Mouse (Mus musculus): Measurements from ENCODE around the gene Washc2. TPM values are rescaled to one million over a fixed set of nuclear protein-coding genes. Genes with fewer than 3 reads are reported as not detected.

Gene Washc2
- polyA plus RNA-seq, 2 experiments, result 38.0 to 84.1 TPM

- ATAC-seq (ENCODE audit: low FRiP score, low read depth), result no peak
- no peak overlapping the region for H3K4me2 ChIP-seq (replicated peaks; ENCODE audit: low read depth, low read length, severe bottlenecking)
- no peak overlapping the region for H3K9ac ChIP-seq (ENCODE audit: low read depth, low read length, severe bottlenecking)
- H3K27me3 ChIP-seq (ENCODE audit: control insufficient read depth, insufficient read depth, low read length), result no peaks in the 10 kb centered on the region
- no peak overlapping the region for H3K27ac ChIP-seq (replicated peaks; ENCODE audit: low read depth, low read length)
- H3K4me1 ChIP-seq (ENCODE audit: control insufficient read depth, insufficient read depth, low read length), result no peaks in the 10 kb centered on the region
- no peaks in the 10 kb centered on the region for H3K9me3 ChIP-seq (ENCODE audit: control insufficient read depth, low read length)
- no peak for TF ChIP-seq POLR2A (IDR thresholded peaks at IDR 0.05; ENCODE audit: borderline replicate concordance, extremely low read depth, insufficient read depth, insufficient read length)
- DNase-seq (ENCODE audit: low spot score), result no peak
- H3K4me3 ChIP-seq (replicated peaks; ENCODE audit: low read length), result no peak overlapping the region
- peaks cover 7% of the 10 kb centered on the region for H3K36me3 ChIP-seq (ENCODE audit: control insufficient read depth, insufficient read depth, low read length)
- 85% methylated on average over 5 of the region's 5 CpGs for WGBS
Measured at GRCm38 (mm10) chr6:116183509-116183908, 24.3 kb upstream of the Washc2 start.

GRCm38 (mm10) chr6:116186485-116186884 lies 21.4 kb upstream of the Washc2 start:
- 36% methylated on average over 2 of the region's 2 CpGs for WGBS
- ATAC-seq (ENCODE audit: low FRiP score, low read depth), result no peak
- H3K4me2 ChIP-seq (replicated peaks; ENCODE audit: low read depth, low read length, severe bottlenecking), result no peak overlapping the region

DNA sequence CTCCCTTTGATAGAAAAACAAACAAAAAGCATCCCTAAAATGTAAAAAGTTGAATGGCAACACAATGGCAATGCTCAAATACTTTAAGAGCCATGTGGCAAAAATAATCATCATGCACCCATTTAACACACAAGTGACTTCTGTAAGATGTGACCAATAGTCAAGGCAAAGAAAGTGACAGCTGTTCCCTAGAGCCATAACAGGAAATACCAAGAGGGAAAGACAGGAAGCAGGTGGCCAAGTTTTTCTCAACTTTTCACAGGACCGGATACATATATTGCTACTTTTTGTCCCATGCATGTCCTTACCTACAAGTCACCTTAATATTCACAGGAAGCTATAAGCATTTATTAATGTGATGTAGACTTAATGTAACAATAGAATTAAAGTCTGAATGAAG lies 18.4 kb upstream of the Washc2 start:
- DNase-seq (ENCODE audit: low spot score) (no peak), ATAC-seq (ENCODE audit: low FRiP score, low read depth) (no peak)
- WGBS, result 56% methylated on average over 1 of the region's 1 CpGs
- TF ChIP-seq POLR2A (IDR thresholded peaks at IDR 0.05; ENCODE audit: borderline replicate concordance, extremely low read depth, insufficient read depth, insufficient read length), result no peak
- H3K9me3 ChIP-seq (ENCODE audit: control insufficient read depth, low read length), result no peaks in the 10 kb centered on the region
- H3K27ac ChIP-seq (replicated peaks; ENCODE audit: low read depth, low read length), result no peak overlapping the region
- peaks cover 7% of the 10 kb centered on the region; the same call in 1 of the 2 replicates for H3K4me1 ChIP-seq (ENCODE audit: control insufficient read depth, insufficient read depth, low read length)
- no peak overlapping the region for H3K4me3 ChIP-seq (replicated peaks; ENCODE audit: low read length)
- no peak overlapping the region for H3K9ac ChIP-seq (ENCODE audit: low read depth, low read length, severe bottlenecking)
- H3K27me3 ChIP-seq (ENCODE audit: control insufficient read depth, insufficient read depth, low read length), result no peaks in the 10 kb centered on the region
- 0 out of 2 replicates have a peak, but pooled peaks cover 3% of the 10 kb centered on the region for H3K36me3 ChIP-seq (ENCODE audit: control insufficient read depth, insufficient read depth, low read length)
- no peak overlapping the region for H3K4me2 ChIP-seq (replicated peaks; ENCODE audit: low read depth, low read length, severe bottlenecking)

More at GRCm38 (mm10) chr6:116186485-116186884, 21.4 kb upstream of the Washc2 start:
- no peak for TF ChIP-seq POLR2A (IDR thresholded peaks at IDR 0.05; ENCODE audit: borderline replicate concordance, extremely low read depth, insufficient read depth, insufficient read length)
- no peak overlapping the region for H3K9ac ChIP-seq (ENCODE audit: low read depth, low read length, severe bottlenecking)
- peaks cover 3% of the 10 kb centered on the region for H3K36me3 ChIP-seq (ENCODE audit: control insufficient read depth, insufficient read depth, low read length)
- no peak overlapping the region for H3K4me3 ChIP-seq (replicated peaks; ENCODE audit: low read length)
- H3K9me3 ChIP-seq (ENCODE audit: control insufficient read depth, low read length), result no peaks in the 10 kb centered on the region
- H3K27ac ChIP-seq (replicated peaks; ENCODE audit: low read depth, low read length), result no peak overlapping the region
- no peaks in the 10 kb centered on the region for H3K27me3 ChIP-seq (ENCODE audit: control insufficient read depth, insufficient read depth, low read length)
- peaks cover 3% of the 10 kb centered on the region; the same call in 1 of the 2 replicates for H3K4me1 ChIP-seq (ENCODE audit: control insufficient read depth, insufficient read depth, low read length)
- no peak for DNase-seq (ENCODE audit: low spot score)

GRCm38 (mm10) chr6:116192809-116193311 lies 15.0 kb upstream of the Washc2 start:
- DNase-seq (ENCODE audit: low spot score) (peak; percentile 30), ATAC-seq (ENCODE audit: low FRiP score, low read depth) (peak; percentile 81)
- H3K4me2 ChIP-seq (replicated peaks; ENCODE audit: low read depth, low read length, severe bottlenecking), result peak overlapping the region; percentile 82
- no peaks in the 10 kb centered on the region for H3K27me3 ChIP-seq (ENCODE audit: control insufficient read depth, insufficient read depth, low read length)
- peaks cover 7% of the 10 kb centered on the region; the same call in 1 of the 2 replicates for H3K4me1 ChIP-seq (ENCODE audit: control insufficient read depth, insufficient read depth, low read length)
- WGBS, result 4% methylated on average over 24 of the region's 51 CpGs
- H3K4me3 ChIP-seq (replicated peaks; ENCODE audit: low read length), result peak overlapping the region; percentile 92
- H3K9ac ChIP-seq (ENCODE audit: low read depth, low read length, severe bottlenecking), result peak overlapping the region; percentile 91
- H3K27ac ChIP-seq (replicated peaks; ENCODE audit: low read depth, low read length), result peak overlapping the region; percentile 75
- no peak for TF ChIP-seq POLR2A (IDR thresholded peaks at IDR 0.05; ENCODE audit: borderline replicate concordance, extremely low read depth, insufficient read depth, insufficient read length)
- H3K9me3 ChIP-seq (ENCODE audit: control insufficient read depth, low read length), result no peaks in the 10 kb centered on the region
- H3K36me3 ChIP-seq (ENCODE audit: control insufficient read depth, insufficient read depth, low read length), result no peaks in the 10 kb centered on the region

DNA sequence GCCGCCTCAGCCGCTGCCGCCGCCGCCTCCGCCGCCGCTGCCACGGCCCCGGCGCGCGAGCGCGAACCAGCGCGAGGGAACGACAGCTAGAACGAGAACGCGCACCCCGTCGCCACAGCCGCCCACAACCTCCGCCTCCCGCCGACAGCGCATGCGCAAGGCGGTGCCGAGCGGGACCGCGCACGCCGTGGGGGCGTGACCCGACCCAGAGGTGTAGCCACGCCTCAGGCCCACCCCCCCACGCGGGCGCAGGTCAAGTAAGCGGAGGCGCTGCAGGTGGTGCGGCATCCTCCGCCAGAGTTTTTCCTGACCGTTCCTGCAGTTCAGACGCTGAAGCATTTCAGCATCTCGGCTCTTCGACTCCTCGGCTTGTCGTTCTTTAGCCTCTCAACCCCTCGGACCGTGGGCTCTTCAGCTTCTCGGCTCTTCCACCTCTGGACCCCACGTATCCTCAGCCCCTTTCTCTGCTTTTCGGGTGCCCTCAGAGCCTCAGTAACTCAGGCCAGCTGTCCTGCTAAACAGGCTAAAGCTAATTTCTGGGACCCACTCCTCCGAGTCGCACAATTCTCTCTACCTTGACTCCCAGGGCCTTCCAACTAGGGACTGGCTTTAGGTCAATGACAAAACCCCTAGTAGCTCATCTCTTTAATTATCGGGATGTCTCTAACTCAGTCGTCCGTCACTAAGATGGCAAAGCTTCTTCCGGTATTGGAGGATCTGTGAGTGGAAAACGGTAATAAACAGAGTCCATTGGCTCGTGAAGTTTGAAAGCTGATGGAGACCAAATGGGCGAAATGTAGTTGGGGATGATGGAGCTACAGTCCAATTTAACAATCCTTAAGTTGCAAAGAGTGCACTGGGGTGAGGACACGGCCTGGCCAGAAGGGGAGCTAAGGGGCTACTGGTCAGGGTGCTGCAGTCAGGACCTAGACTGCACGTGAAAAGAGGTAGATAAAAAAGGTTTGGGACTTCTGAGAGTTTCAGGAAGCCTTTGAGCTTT lies 14.1 kb upstream of the Washc2 start, which contains the start of gene Tmcc1:
Tmcc1 (minus strand) TSS at position 93 of the 1,000 bp plus-strand sequence.
- under 1% methylated on average over 55 of the region's 68 CpGs for WGBS
- peak; percentile 92 for ATAC-seq (ENCODE audit: low FRiP score, low read depth)
- H3K27me3 ChIP-seq (ENCODE audit: control insufficient read depth, insufficient read depth, low read length), result no peaks in the 10 kb centered on the region
- peak within 1 kb of the TSS; percentile 92 for H3K4me3 ChIP-seq (replicated peaks; ENCODE audit: low read length)
- H3K4me2 ChIP-seq (replicated peaks; ENCODE audit: low read depth, low read length, severe bottlenecking), result peak within 1 kb of the TSS; percentile 82
- TF ChIP-seq POLR2A (IDR thresholded peaks at IDR 0.05; ENCODE audit: borderline replicate concordance, extremely low read depth, insufficient read depth, insufficient read length), result peak; percentile 54; the same call in 1 of the 2 replicates
- H3K4me1 ChIP-seq (ENCODE audit: control insufficient read depth, insufficient read depth, low read length), result peaks cover 7% of the 10 kb centered on the region; the same call in 1 of the 2 replicates
- no peaks in the 10 kb centered on the region for H3K36me3 ChIP-seq (ENCODE audit: control insufficient read depth, insufficient read depth, low read length)
- peak within 1 kb of the TSS; percentile 91 for H3K9ac ChIP-seq (ENCODE audit: low read depth, low read length, severe bottlenecking)
- peak; percentile 96 for DNase-seq (ENCODE audit: low spot score)
- peak within 1 kb of the TSS; percentile 75 for H3K27ac ChIP-seq (replicated peaks; ENCODE audit: low read depth, low read length)
- H3K9me3 ChIP-seq (ENCODE audit: control insufficient read depth, low read length), result no peaks in the 10 kb centered on the region

All from limb, embryonic 14.5 days (tissue).